Mouse (Mus musculus) fibroblast of lung, adult 2 months (primary cell): ENCODE results near the gene Lair1.
"Not testable (repeated sequence)": the region's sequence is repeated elsewhere in the genome, so short reads cannot be mapped to it uniquely, and the experiment has no call there.

Experiments used
- DNase-seq: peaks from one replicate; pipeline ENCODE4 v3.0.0-alpha.2; 2011; ENCODE audit warnings: low read depth

The Lair1 gene

DNA sequence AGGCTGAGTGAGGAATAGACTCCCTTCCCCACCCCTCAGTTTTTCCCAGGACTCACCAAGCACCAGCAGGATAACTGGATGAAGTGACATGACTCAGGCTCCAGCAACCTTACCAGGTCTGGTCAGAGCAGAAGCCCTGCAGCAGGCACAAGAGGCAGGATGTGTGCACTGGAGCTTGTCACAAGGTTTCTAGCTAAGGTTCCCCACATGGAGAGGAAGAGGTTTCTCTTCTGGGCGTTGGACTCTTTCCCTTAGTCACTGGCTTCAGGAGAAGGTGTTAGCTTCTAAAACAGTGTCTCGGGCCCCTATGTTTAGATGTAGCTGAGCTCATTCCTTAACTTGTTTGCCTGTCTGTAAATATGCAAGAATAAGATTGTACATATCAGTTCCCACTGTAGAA, at the start of gene Lair1:
Gene Lair1, minus strand, starts transcription at position 192 of the 400 bp plus-strand sequence.
- no peak for DNase-seq

- no peak for DNase-seq
Observed at GRCm38 (mm10) chr7:4111766-4112165, 48.8 kb upstream of the Lair1 start.

DNA sequence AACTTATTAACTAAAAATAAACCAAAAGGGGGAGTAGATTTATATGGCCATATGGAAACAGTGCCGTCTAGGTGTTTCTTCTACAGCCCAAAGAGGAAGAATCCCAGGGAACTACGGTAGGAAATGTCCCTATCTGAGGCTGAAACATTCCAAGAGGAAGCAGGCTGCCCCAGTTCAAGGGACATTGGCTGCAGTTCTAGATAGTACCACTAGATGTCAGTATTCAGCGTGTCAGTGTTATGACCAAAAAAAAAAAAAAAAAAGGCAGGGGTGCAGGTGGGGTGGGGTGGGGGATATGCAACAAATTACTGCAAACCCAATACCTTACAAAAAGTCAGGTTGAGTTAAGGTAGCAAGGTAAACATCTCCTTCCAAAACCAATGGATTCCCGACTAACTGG, 40.4 kb upstream of the Lair1 start:
- peak; percentile 15 for DNase-seq

DNA sequence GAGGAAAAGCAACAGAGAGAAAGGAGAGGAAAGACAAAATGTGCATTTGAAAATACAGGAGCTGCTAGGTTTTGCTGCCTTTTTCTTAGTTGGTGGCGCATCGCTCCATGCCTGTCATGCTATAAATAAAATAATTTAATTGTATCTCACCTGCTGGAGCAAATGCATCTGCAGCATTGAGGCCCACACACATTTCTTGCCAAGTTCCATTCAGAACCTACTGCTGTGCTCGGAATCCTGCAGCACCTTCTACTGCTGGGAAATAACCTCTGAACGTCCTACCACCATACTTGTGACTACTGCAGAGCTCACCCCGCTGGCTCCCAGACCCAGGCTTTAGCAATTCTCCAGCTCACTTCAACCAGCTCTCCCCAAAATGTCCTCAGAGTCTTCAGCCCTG, 38.1 kb upstream of the Lair1 start:
- DNase-seq, result no peak

GRCm38 (mm10) chr7:4098832-4099231, 35.8 kb upstream of the Lair1 start:
- peak; percentile 25 for DNase-seq

DNA sequence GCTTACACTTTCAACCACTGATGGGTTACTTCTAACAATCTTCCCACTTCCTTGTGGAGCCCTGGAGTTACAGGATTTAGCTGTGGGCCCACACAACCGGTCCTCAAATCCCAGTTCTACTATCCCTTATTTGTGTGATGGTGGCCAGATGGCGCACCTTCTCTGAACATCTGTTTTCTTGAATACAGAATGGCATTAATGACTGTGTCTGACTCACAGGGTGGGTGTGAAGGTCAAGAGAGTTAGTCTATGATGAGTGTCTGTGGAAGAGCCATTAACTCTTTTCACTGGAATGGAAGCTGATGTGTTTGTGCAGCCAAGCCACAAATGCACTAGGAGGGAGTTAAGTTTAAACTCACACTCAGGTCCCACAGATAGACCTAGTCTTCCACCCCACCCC, 35.3 kb upstream of the Lair1 start:
- DNase-seq, result peak; percentile 8

DNA sequence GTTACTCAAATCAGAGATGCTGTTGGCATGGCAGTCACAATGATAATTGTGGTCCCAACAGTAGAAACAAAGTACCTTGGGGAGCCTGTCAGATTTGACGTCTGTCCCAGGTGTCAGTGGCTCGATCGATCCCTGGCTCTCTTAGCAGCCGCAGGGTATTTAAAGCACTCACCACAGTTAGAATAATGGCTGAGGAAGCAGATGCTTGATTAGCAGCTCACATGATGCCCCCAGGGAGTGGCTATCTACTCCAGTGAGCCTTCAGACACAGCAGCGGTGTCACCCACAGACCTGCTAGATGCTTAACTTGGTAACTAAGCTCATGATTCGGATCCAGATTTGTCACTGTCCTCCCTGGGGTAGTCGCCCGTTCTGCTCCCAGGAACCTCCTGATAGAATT, 28.2 kb upstream of the Lair1 start:
- no peak for DNase-seq

DNA sequence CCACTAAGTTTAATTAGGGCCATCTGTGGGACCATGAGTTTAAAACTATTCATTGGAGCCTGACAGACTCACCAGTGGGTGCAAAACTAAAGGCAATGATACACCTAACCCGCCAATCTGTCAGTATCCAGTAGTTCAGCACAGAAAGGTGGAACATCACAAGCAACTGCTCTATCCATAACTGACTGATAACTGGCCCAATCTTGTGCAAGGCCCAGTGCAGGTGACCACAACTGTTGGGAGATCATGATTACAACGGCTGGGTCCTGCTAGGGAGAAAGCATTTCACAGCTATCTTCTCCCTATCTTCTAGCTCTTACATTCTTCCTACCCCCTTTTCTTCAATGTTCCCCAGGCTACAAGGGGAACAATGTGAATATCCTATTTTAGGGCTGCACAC, 25.7 kb upstream of the Lair1 start:
- DNase-seq, result no peak

DNA sequence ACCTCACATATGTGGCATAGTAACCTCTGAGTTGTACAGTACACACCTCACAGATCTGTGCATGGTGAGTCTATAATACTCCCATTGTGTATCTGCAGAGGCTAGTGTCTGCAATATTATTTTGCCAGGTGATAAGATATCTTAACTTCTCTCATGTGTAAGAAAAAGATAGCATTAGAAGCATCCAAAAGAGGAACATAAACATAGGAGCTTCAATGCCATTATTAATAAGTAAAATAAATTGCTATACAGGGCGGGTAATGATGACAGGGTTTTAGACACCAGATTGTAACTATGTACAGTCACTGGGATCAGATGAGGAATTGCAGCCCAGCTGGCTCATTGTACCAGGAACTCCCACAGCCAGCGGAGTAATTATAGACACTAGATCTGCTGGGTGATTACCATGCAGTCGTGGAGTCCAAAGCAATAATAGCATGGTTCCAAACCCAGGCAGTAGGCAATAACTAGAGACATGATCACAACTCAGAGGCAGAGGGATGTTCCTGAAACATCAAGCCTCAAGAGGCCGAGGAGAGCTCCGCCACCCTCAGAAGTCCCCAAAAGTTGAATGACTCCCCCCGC, 25.0 kb upstream of the Lair1 start:
- no peak for DNase-seq

- no peak for DNase-seq
Observed at GRCm38 (mm10) chr7:4087238-4087895, 24.4 kb upstream of the Lair1 start.

DNA sequence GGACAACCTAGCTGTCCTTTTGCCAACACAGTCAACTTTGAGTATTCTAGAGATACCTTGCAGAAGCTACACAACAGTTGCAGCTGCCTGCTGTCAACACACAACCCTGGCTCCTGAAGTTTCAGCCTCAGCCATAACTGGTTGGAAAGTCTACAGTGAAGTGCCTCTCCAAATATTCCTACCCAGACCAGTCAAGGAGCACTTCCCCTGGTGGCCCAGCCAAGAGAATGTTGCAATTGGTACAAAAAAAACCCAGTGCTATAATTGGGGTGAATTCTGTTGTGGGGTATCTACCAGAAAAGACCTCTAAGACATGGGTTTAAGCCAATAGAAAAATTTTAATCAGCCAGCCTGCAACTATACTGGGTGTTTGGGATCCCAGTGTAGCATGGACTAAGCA, 22.6 kb upstream of the Lair1 start:
- DNase-seq, result no peak

DNA sequence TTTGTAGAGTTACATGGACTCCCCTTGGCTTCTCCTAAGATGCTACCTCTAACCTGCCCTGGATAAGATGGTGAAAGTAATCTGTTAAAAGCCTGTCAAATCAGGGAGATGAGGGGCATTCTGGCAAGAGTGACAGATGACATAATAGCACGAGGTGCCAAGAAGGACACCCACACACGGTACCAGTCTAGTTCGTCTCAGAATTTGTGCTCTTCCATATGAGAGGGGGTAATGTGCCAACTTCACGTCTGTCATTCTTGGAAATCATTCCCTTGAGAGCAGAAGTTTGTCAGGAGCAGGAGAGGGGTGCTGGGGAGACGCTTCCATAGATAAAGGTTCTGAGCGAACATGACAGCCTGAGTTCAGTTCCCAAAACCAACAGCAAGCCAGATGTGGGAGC, 21.2 kb upstream of the Lair1 start:
- DNase-seq, result no peak

GRCm38 (mm10) chr7:4082804-4083203, 19.8 kb upstream of the Lair1 start:
- DNase-seq, result peak; percentile 2

GRCm38 (mm10) chr7:4081706-4082105, 18.7 kb upstream of the Lair1 start:
- DNase-seq, result no peak

DNA sequence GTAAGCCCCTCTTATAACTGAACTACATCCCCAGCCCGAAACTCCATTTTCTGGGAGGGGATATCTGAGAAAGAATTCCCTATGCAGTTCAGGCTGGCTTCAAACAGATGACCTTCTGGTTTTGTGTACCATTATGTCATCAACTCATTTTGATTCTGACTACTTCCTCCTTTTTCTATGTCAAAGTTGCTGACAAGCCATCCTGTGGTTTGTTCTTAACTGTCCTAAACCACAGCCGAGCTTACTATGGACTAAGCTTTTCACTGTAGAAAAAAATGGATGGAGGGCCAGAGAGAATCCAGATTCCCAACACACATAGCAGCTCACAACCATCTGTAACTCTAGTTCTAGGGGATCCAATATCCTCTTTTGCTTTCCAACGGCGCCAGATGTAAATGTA, 17.5 kb upstream of the Lair1 start:
- DNase-seq, result no peak

- DNase-seq, result no peak
Observed at GRCm38 (mm10) chr7:4079511-4079910, 16.5 kb upstream of the Lair1 start.

GRCm38 (mm10) chr7:4073144-4073543, 10.1 kb upstream of the Lair1 start:
- DNase-seq, result no peak

DNA sequence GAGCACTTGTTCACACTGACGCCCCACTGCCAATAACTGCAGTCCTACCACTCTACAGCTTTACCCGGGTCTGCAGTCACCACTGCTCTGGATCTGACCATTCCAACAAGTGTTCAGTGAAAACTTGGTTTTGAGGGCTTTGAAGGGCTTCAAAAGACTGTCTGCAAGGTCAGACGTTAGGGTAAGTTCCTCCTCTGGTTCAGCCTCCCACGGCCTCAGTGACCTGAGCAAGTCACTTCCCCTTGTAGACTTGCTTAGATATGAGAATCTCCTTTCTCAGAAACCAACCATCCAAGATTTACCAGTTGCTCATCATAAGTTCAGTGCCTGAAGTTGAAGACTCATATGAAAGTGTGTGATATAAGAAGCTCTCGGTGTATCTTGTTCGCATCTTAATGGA, 8.1 kb upstream of the Lair1 start:
- no peak for DNase-seq

GRCm38 (mm10) chr7:4063714-4064425, 866 bp upstream of the Lair1 start:
- DNase-seq, result no peak

- DNase-seq, result not testable (repeated sequence)
Observed at GRCm38 (mm10) chr7:4060602-4061188, 2.3 kb downstream of the Lair1 start.

- DNase-seq, result peak; percentile 4
Observed at GRCm38 (mm10) chr7:4026794-4027421, 36.1 kb downstream of the Lair1 start.

GRCm38 (mm10) chr7:4004636-4005035, 58.4 kb downstream of the Lair1 start:
- DNase-seq, result not testable (repeated sequence)

GRCm38 (mm10) chr7:4003996-4004395, 59.0 kb downstream of the Lair1 start:
- not testable (repeated sequence) for DNase-seq
